Mouse (Mus musculus) ES-E14 (cell line): ENCODE measurements around the gene Srbd1.

Experiments
- CHD2 ChIP-seq: IDR thresholded peaks from 2 replicates; pipeline ENCODE4 v1.6.1; 2014; ENCODE audit warnings: mild to moderate bottlenecking, low read depth, low read length, inconsistent platforms
- HCFC1 ChIP-seq: IDR thresholded peaks from 2 replicates; pipeline ENCODE4 v1.6.1; 2012; ENCODE audit warnings: low read length, inconsistent platforms, borderline replicate concordance; ENCODE audit not compliant: insufficient read depth
- ZC3H11A ChIP-seq: IDR thresholded peaks from 2 replicates; pipeline ENCODE4 v1.6.1; 2012; ENCODE audit warnings: low read depth, mild to moderate bottlenecking, inconsistent platforms, low read length, borderline replicate concordance

DNA sequence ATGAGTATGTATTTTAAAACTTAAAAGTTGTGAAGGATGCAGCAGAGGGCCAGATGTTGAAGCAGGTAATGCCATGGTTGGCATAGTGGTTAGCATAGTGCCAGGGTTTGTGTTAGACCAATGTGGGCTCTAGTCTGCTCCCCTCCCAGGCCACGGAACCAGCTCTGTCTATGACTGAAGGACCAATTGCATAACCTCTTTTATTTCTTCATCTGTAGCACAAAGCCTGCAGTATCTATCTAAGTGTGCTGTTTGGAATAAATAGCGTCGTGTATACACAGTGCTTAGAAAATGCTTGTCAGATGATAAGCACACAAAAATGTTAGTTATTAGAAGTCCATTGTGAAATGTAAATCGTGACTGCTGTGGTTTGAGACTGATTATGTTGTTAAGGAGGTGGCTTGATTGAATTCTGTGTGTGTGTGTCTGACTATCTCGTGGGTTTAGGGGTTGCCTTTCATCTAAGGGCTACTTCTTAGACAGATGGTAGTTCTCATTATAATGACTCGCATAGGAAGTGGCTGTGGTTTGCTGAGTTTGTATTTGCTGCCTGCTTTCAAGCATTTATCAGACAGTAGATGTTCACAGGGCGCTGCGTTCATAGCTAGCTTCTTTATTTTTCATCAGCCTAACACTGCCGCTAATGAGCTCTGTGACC is 39.7 kb upstream of the Srbd1 start:
- TF ChIP-seq ZC3H11A (no peak), CHD2 (no peak), HCFC1 (no peak)
